Mouse (Mus musculus) left cerebral cortex, postnatal 36 days (tissue): ENCODE measurements around the gene Sc5d. TPM values are rescaled to one million over a fixed set of nuclear protein-coding genes. Genes with fewer than 3 reads are reported as not detected.
A peak's percentile ranks its signal among the peaks of the same experiment; 100 is the strongest.

Experiments
- DNase-seq, 2 experiments: peaks; one replicate each; pipeline ENCODE4 v3.0.0; 2021 to 2022; ENCODE audit warnings: low spot score in 2 of 2, mixed read lengths in 1 of 2
- intact Hi-C: fragments of 180-260 bp; cut with DNase I; formaldehyde crosslinking; loops from one replicate; pipeline ENCODE4 v1.15.1; 2025
- total RNA-seq, 2 experiments: library from RNA; stranded (reverse); gene quantifications; 2 replicates each; pipeline ENCODE4 v1.2.3; 2021

The Sc5d gene
- total RNA-seq, 2 experiments from 2014 or later, result 54.7 to 56.5 TPM

DNA sequence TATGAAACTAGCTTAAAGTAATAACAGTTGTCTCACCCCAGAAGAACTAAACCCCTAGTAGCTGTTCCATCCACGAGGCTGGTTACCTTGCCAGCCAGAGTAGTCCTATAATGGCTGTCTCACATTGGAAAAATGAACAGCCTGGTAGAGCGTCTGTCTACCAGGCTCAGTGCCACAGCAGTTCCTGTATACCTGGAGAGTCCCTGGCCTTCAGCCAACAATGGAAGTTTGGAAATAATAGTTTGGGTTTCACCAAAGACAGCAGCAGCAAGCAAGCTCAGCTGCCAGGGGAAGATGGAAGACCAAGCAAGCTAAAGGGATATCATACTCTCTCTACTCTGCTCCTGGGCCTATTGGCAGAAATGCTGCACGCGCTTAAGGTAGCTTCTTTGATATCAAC, 1.3 kb upstream of the Sc5d start:
- intact Hi-C loops, result no loop called here
- no peak for DNase-seq

DNA sequence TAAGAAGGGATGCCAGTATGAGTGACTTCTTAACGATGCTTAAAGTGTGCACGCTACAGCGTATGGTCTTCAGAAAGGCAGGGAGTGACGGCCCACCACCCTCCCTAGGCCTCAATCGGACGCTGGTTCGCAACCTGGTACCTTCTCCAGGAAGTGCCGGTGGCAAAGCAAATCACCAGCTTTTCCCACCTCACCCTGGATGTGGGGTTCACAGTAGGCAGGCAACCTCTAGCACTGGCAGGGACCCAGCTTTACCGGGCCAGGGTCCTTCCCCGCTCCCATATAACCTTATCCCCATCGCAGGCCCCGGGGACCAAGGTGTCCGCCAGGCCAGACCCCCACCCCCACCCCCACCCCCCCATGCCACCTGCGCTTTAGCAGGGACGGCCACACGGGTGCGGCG, 346 bp downstream of the Sc5d start:
- DNase-seq, result peak in 1 of 2 experiments; percentile 13
- intact Hi-C loops, result no loop called here

DNA sequence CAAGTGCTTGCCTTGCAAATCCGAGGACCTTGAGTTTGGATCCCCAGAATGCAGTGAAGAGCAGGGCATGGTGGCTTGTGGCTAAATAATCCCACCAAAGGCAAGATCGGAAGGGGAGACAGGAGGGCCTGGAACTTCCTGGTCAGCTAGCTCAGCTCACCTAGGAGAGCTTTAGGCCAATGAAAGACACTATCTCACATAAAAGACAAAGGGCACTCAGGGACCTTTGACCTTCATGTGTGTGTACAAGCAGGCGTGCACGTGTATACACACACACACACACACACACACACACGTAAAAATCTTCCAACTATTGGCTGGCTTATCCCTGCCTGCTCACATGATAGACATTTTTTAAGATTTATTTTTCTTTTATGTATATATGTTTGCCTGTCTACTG, 3.6 kb downstream of the Sc5d start:
- intact Hi-C loops, result no loop called here
- no peak for DNase-seq

DNA sequence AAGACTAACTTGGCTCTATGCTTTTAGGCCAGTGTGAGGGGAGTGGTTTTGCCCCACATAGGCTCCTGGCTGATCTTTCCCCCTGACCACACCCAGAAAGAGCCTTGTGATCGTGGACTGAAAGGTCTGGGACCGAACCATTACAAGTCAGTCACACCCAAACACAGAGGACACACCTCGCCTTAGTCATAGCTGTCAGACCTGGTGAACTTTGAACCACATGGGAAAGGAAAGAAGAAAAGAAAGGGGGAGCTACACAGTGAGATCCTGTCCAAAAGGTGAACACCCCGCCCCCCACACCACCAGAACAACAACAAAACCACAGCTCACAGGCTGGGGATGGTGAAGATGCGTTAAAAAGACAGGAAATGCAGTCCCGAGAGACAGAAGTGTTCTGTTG, 14.9 kb downstream of the Sc5d start:
- intact Hi-C loops, result no loop called here
- DNase-seq, result no peak

DNA sequence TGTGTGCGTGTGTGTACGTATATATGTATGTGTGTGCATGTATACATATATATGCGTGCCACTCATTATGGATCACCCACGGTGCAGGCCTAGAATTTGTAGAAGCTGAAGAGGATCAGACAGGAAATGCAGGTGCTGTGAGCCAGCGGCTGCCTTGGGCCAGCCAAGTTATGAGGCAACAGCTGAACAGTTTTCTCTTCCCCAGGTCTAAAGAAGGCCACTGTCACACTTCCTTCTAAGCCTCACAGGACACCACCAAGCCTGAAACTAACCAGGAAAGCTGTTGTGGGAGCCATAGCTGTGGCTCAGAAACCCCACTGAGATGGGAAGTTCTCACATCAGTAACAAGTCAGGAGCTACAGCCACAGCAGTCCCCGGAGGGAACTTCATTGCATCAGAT, 17.4 kb downstream of the Sc5d start:
- DNase-seq, result no peak
- intact Hi-C loops, result no loop called here

DNA sequence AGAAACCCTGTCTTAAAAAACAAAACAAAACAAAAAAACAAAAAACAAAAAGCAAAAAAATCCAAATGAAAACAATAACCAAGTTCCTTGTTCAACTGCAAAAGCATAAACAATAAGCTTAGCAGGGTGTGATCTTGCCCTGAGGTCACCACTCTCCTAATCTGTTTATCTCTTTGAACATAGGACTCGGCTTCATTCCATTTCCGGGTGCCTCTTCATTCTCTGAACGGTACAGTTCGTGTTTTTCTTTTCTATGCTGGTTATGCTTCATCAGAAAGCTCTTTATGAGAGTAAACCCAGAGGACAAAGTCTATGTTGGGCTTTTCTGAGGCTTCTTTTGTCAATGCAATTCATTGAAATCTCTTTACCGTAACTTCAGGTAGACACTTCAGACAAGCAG, 19.9 kb downstream of the Sc5d start:
- DNase-seq, result no peak
- intact Hi-C loops, result no loop called here

DNA sequence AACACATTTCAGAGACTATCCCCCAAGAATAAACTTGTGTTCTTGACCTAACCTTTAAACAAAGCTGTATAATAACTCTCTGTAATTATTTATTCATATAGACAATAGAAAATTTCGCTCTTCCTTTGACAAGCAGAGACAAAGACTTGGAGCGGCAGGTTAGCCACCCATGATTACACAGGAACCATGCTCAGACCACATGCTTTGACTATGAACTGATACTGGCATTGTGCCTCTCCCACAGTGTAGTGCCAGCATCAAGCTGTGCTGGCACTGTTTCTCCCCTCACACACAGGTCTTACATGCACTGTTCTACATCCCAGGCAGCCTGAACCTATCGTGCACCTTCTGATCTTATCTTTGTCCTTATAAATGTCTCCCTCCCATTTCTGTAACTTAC, 23.0 kb downstream of the Sc5d start:
- intact Hi-C loops, result loop anchor here (2.0 kb wide), 1 partner anchor 116 kb away; the partner anchor contains the start of gene Sorl1
- DNase-seq, result no peak

DNA sequence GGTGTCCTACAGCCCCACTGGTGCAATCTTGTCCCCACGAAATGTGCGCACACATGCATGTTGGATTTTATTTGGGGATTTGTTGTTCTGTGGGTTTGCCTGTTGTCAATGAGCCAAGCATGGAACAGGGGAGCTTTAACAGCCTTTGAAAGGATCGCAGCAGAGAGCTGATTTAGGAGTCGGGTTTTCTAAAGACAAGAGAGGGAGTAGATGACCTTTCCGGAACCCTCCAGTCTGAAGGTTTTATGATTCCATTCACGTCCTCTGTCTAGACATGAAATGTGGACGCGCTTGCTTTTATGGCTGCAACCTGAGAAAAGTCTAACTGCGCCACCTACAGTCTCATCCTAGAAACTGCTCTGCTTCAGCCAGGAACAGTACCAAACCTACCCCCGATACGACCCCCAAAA, 23.5 kb downstream of the Sc5d start:
- intact Hi-C loops, result loop anchor here (1.0 to 2.0 kb wide), 3 partner anchors 116 to 240 kb away; partner anchors contain the start of gene Sorl1
- DNase-seq, result peak; percentile 54 to 57

DNA sequence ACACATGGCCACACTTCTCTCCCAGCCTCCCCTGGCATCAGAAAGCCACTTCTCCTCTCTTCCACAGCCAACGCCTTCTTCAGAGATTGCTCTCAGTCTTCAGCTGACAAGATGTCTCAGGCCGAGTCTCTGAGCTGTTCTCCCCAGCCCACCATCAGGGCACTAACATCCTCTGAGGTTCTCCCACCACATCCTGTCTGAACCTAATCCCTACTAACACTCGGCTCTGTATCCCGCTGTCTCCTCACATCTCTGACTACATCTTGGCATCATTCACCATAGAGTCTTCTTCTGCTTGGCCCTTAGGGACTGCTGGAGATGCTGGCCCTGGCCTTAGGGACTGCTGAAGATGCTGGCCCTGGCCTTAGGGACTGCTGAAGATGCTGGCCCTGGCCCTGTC, 25.2 kb downstream of the Sc5d start:
- intact Hi-C loops, result no loop called here
- no peak for DNase-seq

DNA sequence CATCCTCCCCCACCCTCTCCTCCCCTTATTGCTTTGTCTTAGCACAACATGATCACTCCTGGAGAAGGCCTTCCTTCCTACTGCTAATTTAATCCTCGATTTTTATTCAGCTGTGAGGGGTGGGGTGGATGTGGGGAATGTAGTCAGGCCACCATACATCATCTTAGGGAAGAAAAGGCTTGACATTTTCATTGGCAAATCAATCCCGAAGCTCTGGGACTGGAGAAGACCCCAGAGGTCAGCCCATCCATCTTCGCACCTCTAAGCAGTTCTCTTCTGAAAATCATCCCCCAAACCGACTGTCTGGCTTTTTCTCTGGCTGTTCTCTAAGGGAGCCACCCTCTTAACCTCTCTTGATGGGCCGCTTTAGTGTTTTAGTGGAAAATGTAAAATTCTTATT, 32.9 kb downstream of the Sc5d start:
- DNase-seq, result no peak
- intact Hi-C loops, result no loop called here

DNA sequence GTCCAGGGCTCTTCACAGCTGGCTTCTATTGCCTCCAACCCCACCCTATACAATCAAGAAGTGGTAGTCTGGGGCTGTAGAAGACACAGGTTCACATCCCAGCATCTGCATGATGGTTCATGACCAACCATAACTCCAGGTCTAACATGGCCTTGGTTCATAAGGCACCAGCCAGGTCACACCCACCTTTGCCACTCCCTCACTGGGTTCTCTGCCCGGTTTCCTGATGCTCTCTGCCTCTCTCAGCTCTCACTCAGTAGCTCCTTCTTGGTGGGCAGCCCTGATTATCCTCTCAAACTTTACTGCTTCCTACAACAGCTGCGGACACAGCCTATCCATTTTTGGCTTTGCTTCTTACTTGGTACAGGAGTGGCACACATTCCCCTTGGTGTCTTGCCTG, 33.7 kb downstream of the Sc5d start:
- DNase-seq, result no peak
- intact Hi-C loops, result no loop called here

DNA sequence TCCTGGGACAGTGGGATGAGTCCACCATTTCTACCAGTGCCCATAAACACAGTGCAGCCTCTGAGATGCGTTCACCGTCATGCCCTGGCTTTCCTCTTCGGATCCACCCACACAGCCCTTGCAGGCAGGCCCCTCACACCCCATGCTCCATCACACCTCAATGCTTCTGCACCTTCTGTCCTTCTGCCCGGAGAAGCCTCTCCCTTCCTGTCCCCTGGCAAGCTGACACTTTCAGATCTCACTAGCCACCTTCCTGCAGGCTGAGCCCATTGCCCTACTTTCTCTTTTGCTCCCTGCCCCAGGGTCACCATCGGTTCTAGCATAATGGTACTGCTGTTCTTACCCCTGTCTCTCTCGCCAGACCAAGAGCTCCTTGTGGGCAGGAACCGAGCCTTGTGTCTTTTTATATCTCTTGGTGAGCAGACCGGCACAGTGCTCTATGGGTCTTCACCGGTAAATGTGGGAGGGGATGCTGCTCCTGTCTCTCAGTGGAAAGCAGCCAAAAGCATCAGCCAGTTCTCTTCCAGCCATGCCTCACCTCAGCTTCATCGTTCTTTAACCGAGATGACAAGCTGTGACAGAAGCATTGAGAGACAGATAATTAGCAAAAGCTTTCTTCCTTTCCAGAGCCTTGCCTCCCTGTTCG, 34.5 kb downstream of the Sc5d start:
- no peak for DNase-seq
- intact Hi-C loops, result no loop called here

DNA sequence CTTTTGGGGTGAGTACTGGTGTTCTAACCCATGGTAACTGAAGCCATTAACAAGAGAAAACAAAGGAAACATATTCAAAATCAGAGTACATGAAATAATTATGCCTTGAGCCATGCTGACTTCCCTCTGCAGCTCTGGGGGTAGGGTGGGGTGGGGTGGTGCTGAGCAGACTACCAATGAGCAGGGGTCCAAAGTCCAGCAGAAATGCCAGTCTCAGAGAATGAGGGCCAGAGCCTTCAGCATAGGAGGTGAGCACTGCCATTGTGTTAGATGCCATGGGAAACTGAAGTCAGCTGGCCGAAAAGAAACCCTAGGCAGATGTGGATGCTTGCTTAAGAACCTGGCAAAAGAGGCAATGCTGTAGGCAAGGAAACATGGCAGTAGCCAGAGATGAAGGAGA, 36.3 kb downstream of the Sc5d start:
- DNase-seq, result no peak
- intact Hi-C loops, result no loop called here

DNA sequence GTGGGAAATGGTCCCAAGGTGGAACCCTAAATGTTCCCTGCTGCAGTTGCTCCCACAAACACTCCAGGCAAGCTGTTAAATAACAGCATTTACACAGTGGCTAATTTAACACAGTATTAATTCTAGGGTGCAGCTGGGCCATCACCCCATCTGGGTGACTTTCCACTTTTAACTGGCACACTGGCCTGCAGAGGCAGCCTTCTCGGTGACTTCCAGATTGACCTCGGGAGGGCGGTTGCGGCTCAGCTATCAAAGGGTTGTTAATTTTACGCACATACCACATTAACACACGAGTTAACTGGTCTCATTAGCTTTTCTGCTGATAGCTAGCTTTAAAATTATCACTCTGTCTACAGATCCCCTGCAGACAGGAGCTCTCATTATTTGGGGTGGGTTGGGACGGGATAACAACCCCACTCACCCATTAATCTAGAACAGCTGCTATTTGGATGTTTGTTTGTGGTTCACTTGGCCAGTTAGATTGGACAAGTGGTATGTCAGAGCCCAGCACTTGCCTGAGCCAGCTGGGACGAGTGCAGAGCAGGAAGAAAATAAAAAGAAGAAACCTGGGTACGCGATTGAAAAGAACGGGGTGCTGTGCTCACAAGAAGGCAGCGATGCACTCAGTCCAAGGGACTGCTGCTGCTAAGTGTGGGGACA, 44.9 kb downstream of the Sc5d start:
- DNase-seq, result no peak
- intact Hi-C loops, result no loop called here

DNA sequence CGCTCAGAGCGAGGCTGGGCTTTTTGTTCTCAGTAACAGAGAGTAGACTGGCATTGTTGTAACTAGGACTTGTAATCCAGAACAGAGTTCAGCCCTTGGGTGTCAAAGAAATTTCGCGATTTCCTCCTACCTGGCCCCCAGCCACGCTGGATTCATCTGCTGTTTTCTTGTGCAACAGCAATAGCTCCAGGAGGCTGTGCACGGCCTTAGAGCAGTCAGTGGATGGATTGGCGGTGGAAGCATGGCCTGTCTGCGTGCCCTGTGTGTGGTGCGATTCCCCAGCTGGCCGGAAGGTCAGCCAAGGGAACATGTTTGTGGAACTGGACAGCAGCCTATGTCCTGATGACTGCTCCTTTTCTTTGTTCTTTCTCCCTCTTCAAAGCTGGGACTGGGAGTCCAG, 46.4 kb downstream of the Sc5d start:
- DNase-seq, result no peak
- intact Hi-C loops, result no loop called here

DNA sequence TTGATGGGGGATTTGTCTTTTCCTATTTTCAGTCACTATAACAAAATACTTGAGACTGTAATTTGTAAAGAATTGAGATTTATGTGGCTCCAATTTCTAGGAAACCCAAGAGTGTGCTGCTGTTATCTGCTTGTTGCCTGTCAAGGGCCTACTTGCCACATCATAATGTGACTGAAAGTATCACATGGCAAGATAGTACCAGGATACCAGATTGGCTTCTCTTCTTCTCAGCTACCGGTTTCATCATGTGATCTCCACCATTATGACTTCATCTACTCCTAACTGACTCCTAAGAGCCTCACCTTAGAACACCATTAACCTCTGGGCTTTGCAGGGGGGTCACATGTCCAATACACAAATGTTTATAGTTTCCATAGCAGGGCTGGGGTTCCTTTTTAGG, 49.9 kb downstream of the Sc5d start:
- intact Hi-C loops, result no loop called here
- DNase-seq, result no peak

DNA sequence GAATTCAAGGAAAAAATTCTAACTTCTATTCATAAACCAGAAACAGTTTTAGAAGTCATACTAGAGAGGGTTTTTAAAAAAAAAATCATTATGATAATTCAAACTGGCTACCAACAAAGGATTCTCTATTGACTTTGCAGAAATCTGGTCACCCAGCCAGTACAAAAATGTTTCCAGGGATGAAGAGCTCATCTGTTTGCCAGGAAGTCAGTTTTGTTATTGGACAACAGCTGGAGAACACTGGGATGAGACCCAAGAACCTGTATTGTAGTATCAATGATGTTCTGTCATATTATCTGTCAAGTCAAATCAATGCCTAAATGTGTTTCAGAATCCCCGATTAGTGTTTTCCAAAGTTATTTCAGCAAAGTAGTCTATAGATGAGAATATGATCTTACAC, 50.9 kb downstream of the Sc5d start:
- DNase-seq, result no peak
- intact Hi-C loops, result no loop called here

DNA sequence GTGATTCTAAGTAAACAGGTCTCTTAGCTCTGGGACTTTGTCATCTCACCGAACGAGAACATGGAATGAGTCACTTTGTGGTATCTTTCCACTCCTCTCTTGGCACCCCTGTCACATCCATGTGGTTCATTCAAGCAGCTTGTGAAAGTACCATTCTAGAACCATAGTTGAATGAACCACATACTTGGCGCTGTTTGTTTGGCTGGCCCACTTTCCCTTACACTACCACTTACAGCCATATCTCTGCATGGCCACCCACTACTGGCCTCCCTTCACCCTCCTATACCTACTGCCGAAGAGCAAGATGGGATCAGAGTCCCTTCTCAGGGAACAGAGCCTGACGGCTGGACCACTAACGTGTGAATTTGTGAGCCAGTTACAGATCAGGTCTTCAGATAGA, 54.4 kb downstream of the Sc5d start:
- intact Hi-C loops, result loop anchor here (5.0 kb wide), 1 partner anchor 82 kb away; no protein-coding TSS in a partner anchor
- peak; percentile 59 to 60 for DNase-seq

DNA sequence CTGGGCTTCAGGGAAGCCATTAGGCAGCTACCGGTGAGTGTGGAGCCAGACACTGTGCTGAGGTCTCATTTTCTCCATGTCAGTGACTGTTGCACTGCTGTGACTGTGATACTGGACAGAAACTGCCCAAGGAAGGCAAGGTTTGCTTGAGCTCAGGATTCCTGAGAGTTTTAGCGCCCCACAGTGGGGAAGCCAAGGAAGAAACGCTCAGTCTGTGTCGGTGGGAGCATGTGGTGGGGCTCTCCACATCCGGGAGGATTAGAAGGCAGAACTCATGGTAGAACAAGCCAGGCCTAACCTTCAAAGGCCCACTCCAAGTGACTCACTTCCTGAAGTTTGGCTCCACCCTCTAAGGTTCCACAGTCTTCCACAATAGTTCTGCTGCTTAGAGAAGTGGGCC, 55.6 kb downstream of the Sc5d start:
- DNase-seq, result peak in 1 of 2 experiments; percentile 40
- intact Hi-C loops, result loop anchor here (5.0 kb wide), 1 partner anchor 81 kb away; no protein-coding TSS in a partner anchor

DNA sequence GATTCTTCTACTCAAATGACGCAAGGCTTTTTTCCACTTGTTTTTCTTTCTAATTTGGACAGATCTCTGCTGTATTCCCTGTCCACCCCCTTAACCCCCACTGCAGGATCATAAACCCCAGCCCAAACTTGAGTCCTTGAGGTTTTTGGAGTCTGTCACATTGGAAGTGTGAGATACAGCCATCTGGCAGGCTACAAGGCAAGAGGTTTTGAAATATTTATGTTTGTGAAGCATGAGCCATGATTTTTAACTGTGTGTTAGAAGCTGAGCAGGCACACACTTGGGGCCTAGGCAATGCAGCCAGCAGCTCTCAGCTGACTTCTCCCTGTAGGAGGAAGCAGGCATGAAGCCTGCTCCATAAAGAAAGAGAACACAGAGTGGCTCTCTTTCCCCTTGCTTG, 57.3 kb downstream of the Sc5d start:
- DNase-seq, result no peak
- intact Hi-C loops, result loop anchor here (5.0 kb wide), 1 partner anchor 79 kb away; no protein-coding TSS in a partner anchor

DNA sequence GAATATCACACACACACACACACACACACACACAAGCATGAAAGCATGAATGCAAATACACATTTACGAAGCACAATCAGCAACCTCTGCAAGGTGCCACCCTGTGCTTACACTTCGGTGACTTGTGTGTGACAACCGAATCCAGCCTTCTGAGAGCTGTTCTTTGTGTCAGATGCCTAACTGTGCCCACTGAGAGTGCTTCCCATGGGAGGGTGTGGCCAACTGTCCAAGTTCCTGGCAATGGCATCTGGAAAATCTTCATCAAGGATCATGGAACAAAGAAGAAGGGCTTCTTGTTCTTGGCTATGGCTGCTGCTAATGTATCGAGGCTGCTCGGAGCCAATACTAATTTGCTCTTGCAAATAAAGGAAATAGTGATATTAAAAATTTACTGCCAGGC, 61.8 kb downstream of the Sc5d start:
- intact Hi-C loops, result no loop called here
- no peak for DNase-seq
